Comparison of ENCODE assay signal across 7 mouse cellular contexts in the genomic region with DNA sequence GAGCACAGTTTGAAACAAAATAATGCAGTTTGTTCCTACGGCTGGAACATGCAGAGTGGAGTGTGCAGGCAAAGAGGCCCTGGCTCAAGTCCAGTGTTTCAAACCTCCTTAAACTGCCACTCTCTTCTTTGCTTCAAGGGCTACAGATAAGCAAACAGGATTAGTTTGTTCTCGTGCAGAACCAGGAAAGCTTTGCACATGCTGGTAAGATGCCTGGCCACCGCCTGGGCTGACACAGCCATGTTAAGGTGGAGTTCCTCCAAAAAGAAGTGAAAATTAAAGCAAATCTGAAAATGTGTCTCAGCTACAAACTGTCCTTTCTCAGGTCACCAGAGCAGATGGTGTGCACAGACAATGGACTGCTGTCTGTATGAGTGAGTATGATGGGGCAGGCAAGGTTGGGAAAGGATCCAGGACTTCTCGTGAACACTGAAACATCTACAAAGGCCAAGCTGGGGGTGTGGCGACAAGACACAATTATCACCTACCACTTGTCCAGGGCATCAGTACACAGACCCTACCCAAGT.
DNase-seq lines count a peak whose midpoint lies in the region; ATAC-seq and TF ChIP-seq lines count a peak whose summit lies in the region.

No protein-coding gene starts in this region.

- H3K9me3 ChIP-seq in midbrain, postnatal 0 days (ENCODE audit: low read length), result no peaks in the 10 kb centered on the region

- no peaks in the 10 kb centered on the region for H3K27me3 ChIP-seq in midbrain, postnatal 0 days (ENCODE audit: insufficient read depth, low read length)

- TF ChIP-seq CTCF in midbrain, postnatal 0 days (IDR thresholded peaks at IDR 0.05), result no peak

- 21% methylated on average over 5 of the region's 5 CpGs for WGBS in midbrain, postnatal 0 days

- H3K27ac ChIP-seq in midbrain, postnatal 0 days (ENCODE audit: low read depth, low read length), result no peak overlapping the region

- intact Hi-C loops in left cerebral cortex, postnatal 14 days (cut with DNase I), result no loop called here

- ATAC-seq in midbrain, postnatal 0 days (ENCODE audit: low FRiP score), result no peak

- no peak overlapping the region for H3K4me2 ChIP-seq in midbrain, postnatal 0 days (ENCODE audit: low read depth, low read length, poor library complexity, severe bottlenecking)

- no peak overlapping the region for H3K4me3 ChIP-seq in midbrain, postnatal 0 days (ENCODE audit: low read depth, low read length)

- no peaks in the 10 kb centered on the region for H3K36me3 ChIP-seq in midbrain, postnatal 0 days (ENCODE audit: insufficient read depth, low read length)

- peak; percentile 76 for DNase-seq in adipocyte (ENCODE audit: low spot score)
- peak; percentile 71 for DNase-seq in cerebellum, adult 11 months
- DNase-seq in frontal cortex, postnatal 10 days (ENCODE audit: low spot score in 2 of 2), result peak; percentile 23
- DNase-seq in kidney, adult 18-20 months, result peak; percentile 44
- peak; percentile 62 to 64 for DNase-seq in left cerebral cortex, postnatal 14 days (ENCODE audit: low spot score in 2 of 2)
- DNase-seq in midbrain, postnatal 0 days (ENCODE audit: low spot score), result peak; percentile 75
- no peak for DNase-seq in T-cell, adult 2 months (ENCODE audit: low spot score)

- H3K9ac ChIP-seq in midbrain, postnatal 0 days (replicated peaks; ENCODE audit: low read length, poor library complexity, severe bottlenecking), result no peak overlapping the region

- H3K4me1 ChIP-seq in midbrain, postnatal 0 days (ENCODE audit: insufficient read depth, low read length), result peaks cover 5% of the 10 kb centered on the region; the same call in 1 of the 2 replicates
